Mouse (Mus musculus): ENCODE measurements around the gene Ccdc8. TPM values are rescaled to one million over a fixed set of nuclear protein-coding genes. Genes with fewer than 3 reads are reported as not detected.

Gene Ccdc8
- total and polyA plus RNA-seq, 2 experiments from 2014 or later, result 11.7 to 31.2 TPM

DNA sequence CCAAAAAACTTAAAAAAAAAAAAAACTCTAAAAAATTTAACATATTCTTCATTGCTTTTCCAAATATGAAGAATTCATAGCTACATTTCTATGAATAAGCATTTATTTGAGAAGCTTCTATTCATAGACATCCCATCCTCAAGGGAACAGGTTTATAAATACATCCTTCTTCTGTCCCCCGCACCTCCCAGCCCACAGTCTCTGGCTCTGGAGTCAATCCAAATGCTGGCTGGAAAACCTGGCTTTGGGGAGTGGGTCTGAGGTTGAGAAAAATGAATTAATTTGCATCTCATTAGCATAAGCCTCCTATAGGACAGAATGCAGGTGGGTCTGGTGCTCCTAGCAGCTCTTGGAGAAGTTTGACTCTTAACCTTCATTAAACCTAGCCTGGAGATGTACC is 53.2 kb downstream of the Ccdc8 start:
- Histone ChIP-seq H3K27me3 (ENCODE audit: control insufficient read depth, insufficient read depth, low read length) (no peaks in the 10 kb centered on the region), H3K9me3 (replicated peaks; ENCODE audit: control insufficient read depth, low read length) (no peaks in the 10 kb centered on the region), H3K36me3 (replicated peaks; ENCODE audit: control insufficient read depth, insufficient read depth, low read length) (peaks cover 82% of the 10 kb centered on the region), H3K4me3 (ENCODE audit: low read depth, low read length) (no peak overlapping the region), H3K27ac (ENCODE audit: low read depth) (no peak overlapping the region), H3K4me2 (ENCODE audit: low read depth, low read length) (no peak overlapping the region), H3K4me1 (ENCODE audit: control insufficient read depth, insufficient read depth) (peaks cover 3% of the 10 kb centered on the region; the same call in 1 of the 2 replicates), H3K9ac (replicated peaks; ENCODE audit: low read depth, low read length) (no peak overlapping the region)
- ATAC-seq (ENCODE audit: insufficient read depth, low read depth) (no peak), DNase-seq (ENCODE audit: low spot score) (no peak)
- 16% methylated on average over 1 of the region's 1 CpGs for WGBS
- TF ChIP-seq CTCF (IDR thresholded peaks at IDR 0.05; ENCODE audit: low read depth) (no peak), EP300 (IDR thresholded peaks at IDR 0.05; ENCODE audit: low read depth) (no peak)

Other genes with a start within 250 kb of the Ccdc8 start
- gene Slc1a5, start 211.4 kb upstream of the Ccdc8 start, total RNA-seq (2014; rRNA removed; ENCODE audit: low replicate concordance), result 55.8 and 81.4 TPM in 2 replicates
- 27.1 and 28.1 TPM in 2 replicates for gene Slc1a5, start 211.4 kb upstream of the Ccdc8 start, polyA plus RNA-seq (2015; fragmentation: Nextera tagmentation; extraction: Ambion mirVana)
- 128 and 148 TPM in 2 replicates for gene Strn4, start 176.8 kb upstream of the Ccdc8 start, total RNA-seq (2014; rRNA removed; ENCODE audit: low replicate concordance)
- 55.5 and 61.1 TPM in 2 replicates for gene Strn4, start 176.8 kb upstream of the Ccdc8 start, polyA plus RNA-seq (2015; fragmentation: Nextera tagmentation; extraction: Ambion mirVana)
- gene Fkrp, start 176.0 kb upstream of the Ccdc8 start, total RNA-seq (2014; rRNA removed; ENCODE audit: low replicate concordance), result 40.4 and 54.2 TPM in 2 replicates
- 28.0 and 28.9 TPM in 2 replicates for gene Fkrp, start 176.0 kb upstream of the Ccdc8 start, polyA plus RNA-seq (2015; fragmentation: Nextera tagmentation; extraction: Ambion mirVana)
- gene Prkd2, start 149.8 kb upstream of the Ccdc8 start, total RNA-seq (2014; rRNA removed; ENCODE audit: low replicate concordance), result 10.6 and 13.4 TPM in 2 replicates
- gene Prkd2, start 149.8 kb upstream of the Ccdc8 start, polyA plus RNA-seq (2015; fragmentation: Nextera tagmentation; extraction: Ambion mirVana), result 8.3 and 8.8 TPM in 2 replicates
- 63.9 and 69.6 TPM in 2 replicates for gene Dact3, start 117.4 kb upstream of the Ccdc8 start, total RNA-seq (2014; rRNA removed; ENCODE audit: low replicate concordance)
- 3.8 TPM in 2 replicates for gene Dact3, start 117.4 kb upstream of the Ccdc8 start, polyA plus RNA-seq (2015; fragmentation: Nextera tagmentation; extraction: Ambion mirVana)
- gene Gng8, start 100.9 kb upstream of the Ccdc8 start, total RNA-seq (2014; rRNA removed; ENCODE audit: low replicate concordance), result 0.27 and 4.0 TPM in 2 replicates
- 1.7 and 2.5 TPM in 2 replicates for gene Gng8, start 100.9 kb upstream of the Ccdc8 start, polyA plus RNA-seq (2015; fragmentation: Nextera tagmentation; extraction: Ambion mirVana)
- 0.58 and 2.3 TPM in 2 replicates for gene Ptgir, start 86.2 kb upstream of the Ccdc8 start, total RNA-seq (2014; rRNA removed; ENCODE audit: low replicate concordance)
- 1.1 and 1.2 TPM in 2 replicates for gene Ptgir, start 86.2 kb upstream of the Ccdc8 start, polyA plus RNA-seq (2015; fragmentation: Nextera tagmentation; extraction: Ambion mirVana)
- 342 and 417 TPM in 2 replicates for gene Calm3, start 68.6 kb upstream of the Ccdc8 start, total RNA-seq (2014; rRNA removed; ENCODE audit: low replicate concordance)
- gene Calm3, start 68.6 kb upstream of the Ccdc8 start, polyA plus RNA-seq (2015; fragmentation: Nextera tagmentation; extraction: Ambion mirVana), result 101 and 107 TPM in 2 replicates
- 2.9 and 4.0 TPM in 2 replicates for gene Pnmal2, start 48.0 kb upstream of the Ccdc8 start, total RNA-seq (2014; rRNA removed; ENCODE audit: low replicate concordance)
- 3.0 and 3.4 TPM in 2 replicates for gene Pnmal2, start 48.0 kb upstream of the Ccdc8 start, polyA plus RNA-seq (2015; fragmentation: Nextera tagmentation; extraction: Ambion mirVana)
- gene Pnmal1, start 33.0 kb upstream of the Ccdc8 start, total RNA-seq (2014; rRNA removed; ENCODE audit: low replicate concordance), result 0.08 TPM in 1 of 2 replicates, not detected in the other
- gene Pnmal1, start 33.0 kb upstream of the Ccdc8 start, polyA plus RNA-seq (2015; fragmentation: Nextera tagmentation; extraction: Ambion mirVana), result 0.04 TPM in 2 replicates
- gene Gm42372, start 9.6 kb upstream of the Ccdc8 start, total RNA-seq (2014; rRNA removed; ENCODE audit: low replicate concordance), result not detected in 2 replicates
- gene Gm42372, start 9.6 kb upstream of the Ccdc8 start, polyA plus RNA-seq (2015; fragmentation: Nextera tagmentation; extraction: Ambion mirVana), result not detected in 2 replicates
- 55.0 and 68.0 TPM in 2 replicates for gene Ppp5c, start 35.2 kb downstream of the Ccdc8 start, total RNA-seq (2014; rRNA removed; ENCODE audit: low replicate concordance)
- gene Ppp5c, start 35.2 kb downstream of the Ccdc8 start, polyA plus RNA-seq (2015; fragmentation: Nextera tagmentation; extraction: Ambion mirVana), result 88.5 and 93.6 TPM in 2 replicates
- 29.7 and 35.5 TPM in 2 replicates for gene Hif3a, start 69.7 kb downstream of the Ccdc8 start, total RNA-seq (2014; rRNA removed; ENCODE audit: low replicate concordance)
- gene Hif3a, start 69.7 kb downstream of the Ccdc8 start, polyA plus RNA-seq (2015; fragmentation: Nextera tagmentation; extraction: Ambion mirVana), result 4.2 and 6.2 TPM in 2 replicates
- gene Psg16, start 81.3 kb downstream of the Ccdc8 start, total RNA-seq (2014; rRNA removed; ENCODE audit: low replicate concordance), result 0.08 TPM in 1 of 2 replicates, not detected in the other
- gene Psg16, start 81.3 kb downstream of the Ccdc8 start, polyA plus RNA-seq (2015; fragmentation: Nextera tagmentation; extraction: Ambion mirVana), result 0.07 and 0.12 TPM in 2 replicates
- gene Ceacam3, start 157.6 kb downstream of the Ccdc8 start, total RNA-seq (2014; rRNA removed; ENCODE audit: low replicate concordance), result not detected in 2 replicates
- not detected in 2 replicates for gene Ceacam3, start 157.6 kb downstream of the Ccdc8 start, polyA plus RNA-seq (2015; fragmentation: Nextera tagmentation; extraction: Ambion mirVana)
- not detected in 2 replicates for gene Psg29, start 210.8 kb downstream of the Ccdc8 start, total RNA-seq (2014; rRNA removed; ENCODE audit: low replicate concordance)
- gene Psg29, start 210.8 kb downstream of the Ccdc8 start, polyA plus RNA-seq (2015; fragmentation: Nextera tagmentation; extraction: Ambion mirVana), result not detected in 2 replicates

All from heart, postnatal 0 days (tissue).